Mouse (Mus musculus): Measurements from ENCODE around the gene Sox5. TPM values are rescaled to one million over a fixed set of nuclear protein-coding genes. Genes with fewer than 3 reads are reported as not detected.

The Sox5 gene
- polyA plus RNA-seq, 1 experiment = 24.3 TPM

DNA sequence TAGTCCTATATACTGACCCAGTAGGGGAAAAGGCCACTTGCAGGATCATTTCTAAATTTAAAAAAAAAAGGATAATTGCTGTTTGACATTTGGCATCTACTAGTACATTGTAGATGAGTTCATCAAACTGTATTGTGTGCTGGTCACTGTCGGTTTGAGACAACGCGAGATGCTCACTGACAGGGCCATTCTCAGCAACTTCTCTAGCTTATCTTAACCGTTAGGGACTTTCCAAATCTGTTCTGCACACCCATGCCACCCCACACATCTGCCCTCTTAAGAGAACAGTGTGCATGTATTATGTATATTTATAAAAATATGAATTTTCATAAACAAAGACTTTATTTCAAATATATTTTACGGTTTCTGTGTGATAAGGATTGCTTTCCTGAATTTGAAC, 955.8 kb downstream of the Sox5 start:
- no peaks in the 10 kb centered on the region for H3K4me1 ChIP-seq (ENCODE audit: control insufficient read depth, insufficient read depth, low read length)
- H3K27ac ChIP-seq (ENCODE audit: insufficient read depth, low read length) = no peak overlapping the region
- TF ChIP-seq POLR2A (IDR thresholded peaks at IDR 0.05; ENCODE audit: extremely low read depth, insufficient read depth, low read length) (no peak), CTCF (IDR thresholded peaks at IDR 0.05; ENCODE audit: extremely low read depth, insufficient read depth, low read length) (no peak)
- no peak overlapping the region for H3K4me3 ChIP-seq (ENCODE audit: insufficient read depth, low read length)

DNA sequence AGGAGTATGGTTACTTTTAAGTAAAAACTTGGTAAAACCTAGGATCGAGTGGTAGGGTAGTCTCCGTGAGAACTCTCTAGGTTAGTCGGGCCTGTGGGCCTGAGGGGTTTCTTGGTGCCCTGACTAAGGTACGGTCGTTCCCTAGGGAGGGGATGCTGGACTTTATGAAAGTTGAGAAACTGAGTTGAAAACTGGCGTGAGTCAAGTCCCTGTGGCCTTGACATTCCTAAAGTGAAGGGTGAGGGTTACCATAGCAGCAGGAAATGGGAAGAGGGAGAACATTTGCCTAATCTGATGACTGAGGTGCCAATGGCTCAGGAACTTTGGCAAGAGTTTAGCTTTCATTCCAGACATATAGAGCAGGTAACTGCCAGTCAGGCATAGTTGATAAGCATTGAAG, 956.7 kb downstream of the Sox5 start:
- TF ChIP-seq POLR2A (IDR thresholded peaks at IDR 0.05; ENCODE audit: extremely low read depth, insufficient read depth, low read length) = no peak
- no peak for TF ChIP-seq CTCF (IDR thresholded peaks at IDR 0.05; ENCODE audit: extremely low read depth, insufficient read depth, low read length)
- H3K4me1 ChIP-seq (ENCODE audit: control insufficient read depth, insufficient read depth, low read length) = no peaks in the 10 kb centered on the region
- H3K27ac ChIP-seq (ENCODE audit: insufficient read depth, low read length) = no peak overlapping the region
- no peak overlapping the region for H3K4me3 ChIP-seq (ENCODE audit: insufficient read depth, low read length)

DNA sequence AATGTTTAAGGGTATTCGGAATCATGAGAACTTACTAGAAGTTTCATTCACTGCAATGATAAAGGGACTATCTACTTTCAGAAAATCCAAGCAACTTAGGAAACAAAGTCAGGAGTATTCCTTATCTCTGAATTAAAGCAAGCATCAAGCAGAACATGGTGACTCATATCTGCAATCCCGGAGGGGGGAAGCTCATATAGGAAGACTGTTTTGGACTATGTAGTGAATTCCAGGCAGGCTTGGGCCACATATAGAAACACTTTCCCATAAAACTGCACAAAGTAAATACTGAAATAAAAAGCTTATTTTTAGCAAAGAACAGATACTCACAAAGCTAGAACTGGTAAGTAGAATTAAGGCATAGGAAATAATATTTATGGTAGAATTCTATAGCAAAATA, 993.3 kb downstream of the Sox5 start:
- H3K4me1 ChIP-seq (ENCODE audit: control insufficient read depth, insufficient read depth, low read length) = peaks cover 3% of the 10 kb centered on the region; the same call in 1 of the 2 replicates

DNA sequence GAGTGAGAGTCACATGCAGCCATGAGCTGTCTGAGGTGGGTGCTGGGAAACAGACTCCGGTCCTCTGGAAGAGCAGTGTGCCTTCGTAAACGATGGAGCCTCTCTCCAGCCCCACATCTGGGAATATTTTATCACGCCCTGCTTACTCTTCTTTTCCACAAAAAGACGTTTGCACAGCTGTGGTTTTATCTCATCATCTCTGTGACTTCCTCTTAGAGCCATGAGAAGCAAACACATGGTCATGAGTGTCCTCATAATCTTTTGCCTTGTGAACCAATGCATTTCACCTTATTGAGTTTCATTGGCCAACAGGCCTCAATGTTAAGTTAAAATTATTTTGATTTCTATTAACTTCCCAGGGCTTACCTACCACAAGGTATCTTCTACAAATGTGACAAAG, 994.4 kb downstream of the Sox5 start:
- H3K27ac ChIP-seq (ENCODE audit: insufficient read depth, low read length) = no peak overlapping the region
- TF ChIP-seq CTCF (IDR thresholded peaks at IDR 0.05; ENCODE audit: extremely low read depth, insufficient read depth, low read length) = no peak
- no peak for TF ChIP-seq POLR2A (IDR thresholded peaks at IDR 0.05; ENCODE audit: extremely low read depth, insufficient read depth, low read length)
- peaks cover 3% of the 10 kb centered on the region; the same call in 1 of the 2 replicates for H3K4me1 ChIP-seq (ENCODE audit: control insufficient read depth, insufficient read depth, low read length)
- H3K4me3 ChIP-seq (ENCODE audit: insufficient read depth, low read length) = no peak overlapping the region

More for the DNA sequence above, 993.3 kb downstream of the Sox5 start:
- Histone ChIP-seq H3K27ac (ENCODE audit: insufficient read depth, low read length) (no peak overlapping the region), H3K4me3 (ENCODE audit: insufficient read depth, low read length) (no peak overlapping the region)
- no peak for TF ChIP-seq POLR2A (IDR thresholded peaks at IDR 0.05; ENCODE audit: extremely low read depth, insufficient read depth, low read length)
- no peak for TF ChIP-seq CTCF (IDR thresholded peaks at IDR 0.05; ENCODE audit: extremely low read depth, insufficient read depth, low read length)

DNA sequence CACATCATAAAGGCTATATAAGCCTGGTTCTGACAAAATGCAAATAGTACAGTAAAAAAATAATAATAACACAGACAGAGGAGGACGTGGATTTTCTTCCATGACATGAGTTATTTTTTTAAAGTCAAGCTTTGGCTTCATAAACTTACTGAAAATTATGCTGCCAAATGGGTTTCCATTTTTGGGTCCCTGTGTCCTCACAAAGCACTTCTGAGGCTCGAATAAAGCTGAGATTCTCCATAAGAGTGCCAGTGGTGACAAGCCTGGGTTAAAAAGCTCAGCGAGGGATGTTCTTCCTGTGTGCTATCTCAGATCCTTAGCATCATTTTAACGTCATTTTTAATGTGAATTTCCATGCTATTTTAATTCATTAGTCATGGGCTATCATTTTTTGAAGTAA, 996.1 kb downstream of the Sox5 start:
- no peak for TF ChIP-seq POLR2A (IDR thresholded peaks at IDR 0.05; ENCODE audit: extremely low read depth, insufficient read depth, low read length)
- no peak for TF ChIP-seq CTCF (IDR thresholded peaks at IDR 0.05; ENCODE audit: extremely low read depth, insufficient read depth, low read length)
- Histone ChIP-seq H3K4me1 (ENCODE audit: control insufficient read depth, insufficient read depth, low read length) (peaks cover 3% of the 10 kb centered on the region; the same call in 1 of the 2 replicates), H3K27ac (ENCODE audit: insufficient read depth, low read length) (no peak overlapping the region), H3K4me3 (ENCODE audit: insufficient read depth, low read length) (no peak overlapping the region)

Measured in cortical plate, adult 2 months (tissue).